Mouse (Mus musculus) limb, embryonic 14.5 days (tissue): ENCODE measurements around the gene Arid2. TPM values are rescaled to one million over a fixed set of nuclear protein-coding genes. Genes with fewer than 3 reads are reported as not detected.
"Not testable (repeated sequence)": the region's sequence is repeated elsewhere in the genome, so short reads cannot be mapped to it uniquely, and the experiment has no call there.

Experiments
- ATAC-seq: fragments of 200-750 bp; cut with Nextera tagmentation; 2 replicates; pipeline ENCODE4 v1.8.0; 2017; ENCODE audit warnings: low read depth, moderate number of reproducible peaks, moderate TSS enrichment; ENCODE audit not compliant: low FRiP score
- DNase-seq: peaks from one replicate; pipeline ENCODE4 v3.0.0-alpha.2; 2015; ENCODE audit warnings: low spot score
- H3K27ac ChIP-seq: fragments of 300-500 bp; sonication (generic); replicated peaks from 2 replicates; pipeline ENCODE4 v1.5.1; 2014; ENCODE audit warnings: low read depth, mild to moderate bottlenecking, low read length, moderate library complexity, mixed read lengths
- H3K27me3 ChIP-seq: fragments of 300-500 bp; sonication (generic); 2 replicates; pipeline ENCODE4 v1.6.1; 2014; ENCODE audit warnings: low read length, mixed read lengths; ENCODE audit not compliant: control insufficient read depth, insufficient read depth
- H3K36me3 ChIP-seq: fragments of 300-500 bp; sonication (generic); 2 replicates; pipeline ENCODE4 v1.6.1; 2014; ENCODE audit warnings: mild to moderate bottlenecking, low read length, moderate library complexity, mixed read lengths; ENCODE audit not compliant: control insufficient read depth, insufficient read depth
- H3K4me1 ChIP-seq: fragments of 300-500 bp; sonication (generic); 2 replicates; pipeline ENCODE4 v1.6.1; 2014; ENCODE audit warnings: antibody characterized with exemption, low read length, mixed read lengths; ENCODE audit not compliant: control insufficient read depth, insufficient read depth
- H3K4me2 ChIP-seq: fragments of 300-500 bp; sonication (generic); replicated peaks from 2 replicates; pipeline ENCODE4 v1.6.1; 2014; ENCODE audit warnings: low read depth, mild to moderate bottlenecking, low read length, moderate library complexity; ENCODE audit not compliant: severe bottlenecking
- H3K4me3 ChIP-seq: fragments of 300-500 bp; sonication (generic); replicated peaks from 2 replicates; pipeline ENCODE4 v1.5.1; 2014; ENCODE audit warnings: low read length
- H3K9ac ChIP-seq: fragments of 300-500 bp; sonication (generic); 2 replicates; pipeline ENCODE4 v1.6.1; 2014; ENCODE audit warnings: mild to moderate bottlenecking, low read depth, low read length, moderate library complexity; ENCODE audit not compliant: severe bottlenecking
- H3K9me3 ChIP-seq: fragments of 300-500 bp; sonication (generic); 2 replicates; pipeline ENCODE4 v1.6.1; 2016; ENCODE audit warnings: low read length; ENCODE audit not compliant: control insufficient read depth
- POLR2A ChIP-seq: fragments of 200-500 bp; IDR thresholded peaks from 2 replicates; pipeline ENCODE4 v1.8.0; 2012; ENCODE audit warnings: inconsistent platforms, mild to moderate bottlenecking, moderate library complexity, borderline replicate concordance; ENCODE audit not compliant: insufficient read depth, insufficient read length; ENCODE audit errors: extremely low read depth
- whole genome bisulfite sequencing: fragments of 180-500 bp; shearing (Covaris S2); extraction: QIAGEN DNeasy Blood & Tissue Kit; methylation state at CpG from one replicate; pipeline ENCODE4 v1.1.7; 2014; 5-methylcytosine and 5-hydroxymethylcytosine counted together
- polyA plus RNA-seq, 2 experiments: library from polyadenylated mRNA; depleted of rRNA in 1 of 2; stranded (reverse) in 1 of 2; unstranded in 1 of 2; fragments of >200 nt; fragmentation: Nextera tagmentation in 1 of 2; extraction: Ambion mirVana in 1 of 2; gene quantifications; 2 replicates each; pipeline versions ENCODE4 v1.2.1 to v1.2.3; 2012 to 2014

Arid2 gene
- polyA plus RNA-seq, 2 experiments: 28.7 to 30.9 TPM

- no peak for ATAC-seq
- no peak for DNase-seq
- peaks cover 36% of the 10 kb centered on the region for H3K36me3 ChIP-seq
- H3K4me3 ChIP-seq: no peak overlapping the region
- no peaks in the 10 kb centered on the region for H3K9me3 ChIP-seq
- H3K27ac ChIP-seq: no peak overlapping the region
- H3K4me2 ChIP-seq: no peak overlapping the region
- H3K4me1 ChIP-seq: no peaks in the 10 kb centered on the region
- no peak for TF ChIP-seq POLR2A
- no peaks in the 10 kb centered on the region for H3K27me3 ChIP-seq
- WGBS: 76% methylated on average over 6 of the region's 6 CpGs
- H3K9ac ChIP-seq: no peak overlapping the region
These were observed 22.0 kb downstream of the Arid2 start for GRCm38 (mm10) chr15:96309310-96309709.

- Histone ChIP-seq H3K4me3 (no peak overlapping the region), H3K36me3 (peaks cover 16% of the 10 kb centered on the region), H3K4me1 (no peaks in the 10 kb centered on the region), H3K27me3 (no peaks in the 10 kb centered on the region), H3K27ac (no peak overlapping the region), H3K9me3 (no peaks in the 10 kb centered on the region), H3K4me2 (no peak overlapping the region), H3K9ac (no peak overlapping the region)
- no peak for TF ChIP-seq POLR2A
- ATAC-seq (no peak), DNase-seq (no peak)
- 92% methylated on average over 1 of the region's 1 CpGs for WGBS
These were observed 25.6 kb downstream of the Arid2 start for GRCm38 (mm10) chr15:96312902-96313301.

DNA sequence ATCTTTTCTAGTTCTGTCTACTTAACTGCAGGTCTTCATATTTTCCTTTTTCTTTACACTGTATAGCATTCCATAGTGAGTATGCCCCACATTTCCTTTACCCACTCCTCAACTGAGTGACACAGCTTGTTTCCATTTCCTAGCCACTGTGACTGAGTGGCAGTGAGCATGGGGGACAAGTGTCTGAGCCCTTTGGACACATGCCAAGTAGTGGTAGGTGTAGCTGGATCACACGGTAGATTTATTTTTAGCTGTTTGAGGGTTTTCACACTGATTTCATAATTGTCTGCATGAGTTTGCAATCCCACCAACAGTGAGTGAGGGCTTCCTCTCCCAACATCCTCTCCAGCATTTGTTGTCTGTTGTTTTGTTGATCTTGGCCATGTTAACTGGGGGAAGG, 28.3 kb downstream of the Arid2 start:
- no peak overlapping the region for H3K27ac ChIP-seq
- H3K4me1 ChIP-seq: no peaks in the 10 kb centered on the region; the same call in 1 of the 2 replicates
- H3K4me2 ChIP-seq: no peak overlapping the region
- peaks cover 19% of the 10 kb centered on the region for H3K36me3 ChIP-seq
- DNase-seq: no peak
- H3K9ac ChIP-seq: no peak overlapping the region
- H3K9me3 ChIP-seq: no peaks in the 10 kb centered on the region
- 46% methylated on average over 1 of the region's 1 CpGs for WGBS
- TF ChIP-seq POLR2A: no peak
- H3K4me3 ChIP-seq: no peak overlapping the region
- ATAC-seq: no peak
- H3K27me3 ChIP-seq: no peaks in the 10 kb centered on the region

- H3K4me1 ChIP-seq: no peaks in the 10 kb centered on the region; the same call in 1 of the 2 replicates
- no peak overlapping the region for H3K9ac ChIP-seq
- no peak overlapping the region for H3K4me2 ChIP-seq
- no peaks in the 10 kb centered on the region for H3K27me3 ChIP-seq
- H3K36me3 ChIP-seq: 0 out of 2 replicates have a peak, but pooled peaks cover 3% of the 10 kb centered on the region
- no peak for TF ChIP-seq POLR2A
- 66% methylated on average over 8 of the region's 8 CpGs for WGBS
- ATAC-seq (no peak), DNase-seq (no peak)
- no peaks in the 10 kb centered on the region for H3K9me3 ChIP-seq
- H3K27ac ChIP-seq: no peak overlapping the region
- H3K4me3 ChIP-seq: no peak overlapping the region
These were observed 32.0 kb downstream of the Arid2 start for GRCm38 (mm10) chr15:96319335-96319734.

DNA sequence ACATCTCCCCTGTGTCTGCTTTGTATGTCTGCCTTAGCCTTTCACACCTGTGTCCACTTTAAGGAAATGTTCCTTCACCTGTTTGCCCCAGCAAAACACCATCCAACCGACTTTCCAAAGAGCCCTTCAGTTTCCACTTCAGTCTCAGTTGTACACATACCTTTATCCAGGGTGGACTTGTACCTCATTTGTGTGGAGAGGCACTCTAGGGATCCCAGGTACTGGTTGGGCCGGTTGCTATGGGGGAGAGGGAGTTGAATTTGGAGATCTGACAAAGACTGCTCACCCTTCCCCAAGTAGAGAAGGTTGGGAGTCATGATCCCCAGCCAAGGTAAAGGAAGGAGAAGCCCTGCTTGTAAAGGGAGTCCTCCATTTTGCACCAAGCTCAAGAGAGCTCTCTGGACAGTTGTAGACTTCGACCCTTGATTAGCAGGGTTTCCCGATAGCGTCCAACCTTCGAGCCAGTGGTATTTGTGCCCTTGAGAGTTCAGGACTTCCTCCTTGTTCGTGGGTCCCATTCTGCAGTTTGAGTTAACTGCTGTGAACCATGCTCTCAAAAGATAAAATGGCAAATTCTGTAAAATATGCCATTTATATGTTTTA, 38.5 kb downstream of the Arid2 start:
- ATAC-seq (no peak), DNase-seq (no peak)
- H3K4me1 ChIP-seq: no peaks in the 10 kb centered on the region
- TF ChIP-seq POLR2A: no peak
- no peaks in the 10 kb centered on the region for H3K27me3 ChIP-seq
- no peak overlapping the region for H3K9ac ChIP-seq
- no peak overlapping the region for H3K4me3 ChIP-seq
- no peak overlapping the region for H3K4me2 ChIP-seq
- no peak overlapping the region for H3K27ac ChIP-seq
- WGBS: 91% methylated on average over 7 of the region's 7 CpGs
- no peaks in the 10 kb centered on the region for H3K9me3 ChIP-seq
- H3K36me3 ChIP-seq: peaks cover 9% of the 10 kb centered on the region

GRCm38 (mm10) chr15:96328722-96329121, 41.4 kb downstream of the Arid2 start:
- not testable (repeated sequence) for H3K9ac ChIP-seq, DNase-seq, H3K36me3 ChIP-seq, H3K4me2 ChIP-seq, H3K27ac ChIP-seq, H3K4me1 ChIP-seq, H3K27me3 ChIP-seq, ATAC-seq, H3K9me3 ChIP-seq, H3K4me3 ChIP-seq
- 92% methylated on average over 3 of the region's 4 CpGs for WGBS
